Mouse (Mus musculus) spleen, adult 12 weeks (tissue): ENCODE measurements around the gene Ifit3.
"Not testable (repeated sequence)": the region's sequence is repeated elsewhere in the genome, so short reads cannot be mapped to it uniquely, and the experiment has no call there.

Source experiments
- DNase-seq: peaks from one replicate; pipeline ENCODE4 v3.0.0; 2022; ENCODE audit warnings: low spot score

Gene Ifit3

GRCm38 (mm10) chr19:34588959-34589358 lies 5.6 kb downstream of the Ifit3 start:
- no peak for DNase-seq

DNA sequence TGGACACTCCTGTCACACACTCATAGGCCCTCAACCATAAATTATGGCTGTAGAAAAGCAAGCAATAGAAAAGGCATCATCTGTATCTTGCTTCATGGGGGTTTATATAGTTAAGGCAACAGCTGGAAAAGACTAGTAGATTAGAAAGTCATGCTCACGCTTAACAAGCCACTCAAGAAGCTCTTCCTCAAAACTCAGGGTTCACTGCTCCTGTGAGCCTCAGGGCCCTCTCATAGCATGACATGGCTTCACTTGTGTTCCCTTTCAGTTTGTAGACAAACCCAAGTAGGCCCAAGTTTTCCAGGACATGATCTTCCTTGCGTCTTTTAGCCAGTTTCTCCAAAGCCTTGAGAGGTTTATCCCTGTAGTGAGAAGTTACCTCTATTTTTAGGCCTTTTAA lies 10.1 kb downstream of the Ifit3 start:
- DNase-seq = no peak

DNA sequence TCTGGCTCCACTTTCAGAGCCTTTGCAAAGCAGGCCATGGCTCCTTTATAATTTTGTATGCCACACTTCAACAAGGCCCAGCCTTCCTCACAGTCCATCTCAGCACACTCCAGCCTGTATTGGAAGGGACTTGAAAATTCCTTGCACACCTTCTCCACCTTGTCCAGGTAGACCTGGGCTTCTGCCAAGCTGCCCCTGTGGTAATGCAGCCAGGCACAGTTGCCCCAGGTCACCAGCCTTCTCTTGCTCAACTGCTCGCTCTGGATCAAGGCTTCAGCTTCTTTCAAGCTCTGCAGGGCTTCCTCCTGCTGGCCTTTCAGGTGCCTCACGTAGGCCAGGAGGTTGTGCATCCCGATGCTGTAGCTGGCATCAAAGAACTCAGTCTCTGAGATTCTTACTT lies 11.2 kb downstream of the Ifit3 start:
- DNase-seq = not testable (repeated sequence)

- no peak for DNase-seq
These were observed 13.5 kb downstream of the Ifit3 start for GRCm38 (mm10) chr19:34596811-34597210.

DNA sequence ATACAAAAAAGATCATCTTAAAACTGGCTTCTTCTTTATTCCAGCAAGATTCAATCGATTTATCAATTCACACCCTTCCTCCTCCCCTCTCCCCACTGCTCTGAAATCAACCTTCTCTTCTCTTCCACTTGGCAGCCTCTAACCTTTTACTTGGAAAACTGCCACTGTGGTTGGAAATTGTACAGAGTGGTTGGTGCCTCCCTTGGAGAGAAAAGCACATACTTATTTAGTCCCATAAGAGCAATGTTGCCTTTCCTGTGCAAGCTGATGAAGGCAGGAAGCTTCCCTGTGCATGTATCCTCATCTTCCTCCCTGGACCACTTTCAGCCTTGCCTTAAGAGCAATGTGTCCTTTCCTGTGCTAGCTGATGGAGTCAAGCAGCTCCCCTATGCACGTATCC lies 15.0 kb downstream of the Ifit3 start:
- DNase-seq = no peak

- not testable (repeated sequence) for DNase-seq
These were observed 15.9 kb downstream of the Ifit3 start for GRCm38 (mm10) chr19:34599250-34599649.

- DNase-seq = not testable (repeated sequence)
These were observed 18.6 kb downstream of the Ifit3 start, which contains the start of gene Ifit1bl1 for GRCm38 (mm10) chr19:34601888-34602287. Ifit1bl1 (minus strand) TSS chr19:34601956.

GRCm38 (mm10) chr19:34605472-34605871 lies 22.1 kb downstream of the Ifit3 start:
- no peak for DNase-seq

DNA sequence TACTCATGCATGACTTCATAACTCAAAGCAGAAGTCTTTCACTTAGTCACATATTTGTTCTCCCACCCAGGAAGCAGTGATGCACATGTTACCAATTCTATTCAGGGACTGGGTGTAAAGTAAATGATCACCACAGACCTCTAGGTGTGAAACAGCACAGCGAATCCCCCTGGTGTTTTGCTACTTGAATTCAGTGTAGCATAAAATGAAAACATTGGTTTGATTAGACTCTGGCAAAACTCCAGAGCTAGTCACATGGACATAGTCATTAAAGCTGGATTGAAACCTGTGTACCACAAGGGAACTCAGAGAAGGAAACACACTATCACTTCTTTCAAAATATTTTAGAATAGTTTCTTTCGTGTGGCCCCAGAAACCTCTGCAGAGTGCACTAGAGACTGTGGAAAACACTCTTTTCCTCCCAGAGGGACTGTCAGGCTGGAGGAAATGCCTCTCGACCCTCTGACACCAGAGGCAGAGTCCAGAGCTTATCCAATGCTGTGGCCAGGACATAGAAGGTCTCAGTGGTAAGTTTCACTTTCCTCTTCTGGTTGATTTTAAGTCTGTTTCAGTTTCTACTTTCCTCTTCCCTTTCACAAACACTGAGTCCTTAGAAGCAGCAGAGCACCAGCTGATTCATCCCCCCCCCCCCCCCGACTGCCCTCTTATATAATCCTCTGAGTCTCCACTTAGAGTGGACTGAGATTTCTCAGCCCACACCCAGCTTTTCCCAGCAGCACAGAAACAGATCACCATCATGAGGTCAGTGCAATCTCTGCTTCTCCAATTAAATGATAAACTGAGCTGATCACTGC lies 24.1 kb downstream of the Ifit3 start, which contains the start of gene Ifit3b:
Gene Ifit3b, plus strand, starts transcription at position 734 of the 815 bp plus-strand sequence.
- not testable (repeated sequence) for DNase-seq

DNA sequence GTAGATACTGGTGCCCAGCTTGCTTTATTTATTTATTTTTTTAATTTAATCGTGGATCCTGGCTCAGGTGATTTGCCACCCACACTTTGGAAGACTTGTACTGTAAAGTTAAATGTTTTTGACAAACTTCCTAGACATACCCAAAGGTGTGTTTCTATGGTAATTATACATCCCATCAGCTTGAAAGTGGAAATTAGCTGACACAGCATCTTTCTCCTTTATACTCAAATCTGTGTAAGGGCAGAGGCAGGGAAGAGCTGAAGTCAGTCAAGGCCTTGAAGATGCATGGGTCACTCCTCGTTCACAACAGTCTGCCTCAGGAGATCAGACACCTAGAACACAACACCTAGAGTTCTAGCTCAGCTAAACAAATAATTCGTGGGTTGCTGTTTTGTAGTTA lies 26.8 kb downstream of the Ifit3 start:
- not testable (repeated sequence) for DNase-seq

DNA sequence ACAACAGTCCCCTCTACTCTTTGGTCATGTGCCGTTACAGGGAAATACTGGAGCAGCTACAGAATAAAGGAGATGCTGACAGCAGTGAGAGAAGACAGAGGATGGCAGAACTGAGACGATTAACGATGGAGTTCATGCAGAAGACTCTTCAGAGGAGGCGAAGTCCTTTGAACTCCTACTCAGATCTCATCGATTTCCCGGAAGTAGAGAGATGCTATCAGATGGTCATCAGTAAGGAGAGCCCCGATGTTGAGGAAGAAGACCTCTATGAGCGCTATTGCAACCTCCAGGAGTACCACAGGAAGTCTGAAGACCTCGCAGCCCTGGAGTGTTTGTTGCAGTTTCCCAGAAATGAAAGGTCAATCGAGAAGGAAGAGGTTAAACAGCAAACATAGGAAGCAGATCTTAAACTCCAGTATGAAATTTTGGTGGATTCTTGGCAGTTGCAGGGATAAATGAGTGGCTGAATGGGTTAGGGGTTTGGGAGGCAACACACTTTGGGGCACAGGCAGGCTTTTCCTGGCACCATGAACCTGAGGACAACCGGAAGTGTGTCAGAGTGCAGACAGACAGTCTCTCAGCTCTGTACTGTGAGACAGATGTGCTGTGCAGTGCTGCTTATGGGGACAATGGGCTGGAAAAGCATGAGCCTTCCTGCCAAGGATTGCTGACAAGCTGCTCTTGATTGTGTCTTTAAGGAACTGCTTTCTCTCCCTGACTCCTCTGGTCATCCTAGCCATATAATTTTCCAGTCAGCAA lies 29.1 kb downstream of the Ifit3 start:
- not testable (repeated sequence) for DNase-seq

GRCm38 (mm10) chr19:34620871-34621270 lies 37.5 kb downstream of the Ifit3 start:
- DNase-seq = no peak

- no peak for DNase-seq
These were observed 40.5 kb downstream of the Ifit3 start for GRCm38 (mm10) chr19:34623781-34624180.

- DNase-seq = no peak
These were observed 41.3 kb downstream of the Ifit3 start for GRCm38 (mm10) chr19:34624663-34625062.

- DNase-seq = no peak
These were observed 44.2 kb downstream of the Ifit3 start for GRCm38 (mm10) chr19:34627496-34627895.

- no peak for DNase-seq
These were observed 48.2 kb downstream of the Ifit3 start for GRCm38 (mm10) chr19:34631487-34631886.

DNA sequence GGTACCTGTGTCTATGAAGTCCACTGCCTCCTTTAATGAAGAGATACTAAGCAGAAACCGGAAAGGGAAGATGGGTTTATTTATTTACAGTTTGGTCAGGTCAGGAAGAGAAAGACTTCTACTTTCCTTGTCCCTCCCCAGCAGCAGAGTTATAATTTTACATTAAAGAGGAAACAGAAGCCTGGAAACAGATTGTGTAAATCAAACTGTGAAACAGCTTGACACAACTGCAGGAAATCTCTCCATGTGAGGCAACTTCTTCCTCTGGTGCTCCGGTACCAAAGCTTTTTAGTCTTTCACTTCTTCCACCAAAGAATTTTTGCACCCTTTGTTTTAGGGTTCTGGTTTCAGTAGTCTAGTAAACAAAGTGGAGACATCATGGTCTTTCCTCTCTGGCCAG lies 50.2 kb downstream of the Ifit3 start:
- DNase-seq = no peak

- peak; percentile 21 for DNase-seq
These were observed 53.7 kb downstream of the Ifit3 start for GRCm38 (mm10) chr19:34636933-34637557.
